Mouse (Mus musculus) fibroblast of lung, adult 2 months (primary cell): ENCODE results near the gene Cyp3a13.
"Not testable (repeated sequence)": the region's sequence is repeated elsewhere in the genome, so short reads cannot be mapped to it uniquely, and the experiment has no call there.

Source experiments
- DNase-seq: peaks from one replicate; pipeline ENCODE4 v3.0.0-alpha.2; 2011; ENCODE audit warnings: low read depth

Cyp3a13 gene

DNA sequence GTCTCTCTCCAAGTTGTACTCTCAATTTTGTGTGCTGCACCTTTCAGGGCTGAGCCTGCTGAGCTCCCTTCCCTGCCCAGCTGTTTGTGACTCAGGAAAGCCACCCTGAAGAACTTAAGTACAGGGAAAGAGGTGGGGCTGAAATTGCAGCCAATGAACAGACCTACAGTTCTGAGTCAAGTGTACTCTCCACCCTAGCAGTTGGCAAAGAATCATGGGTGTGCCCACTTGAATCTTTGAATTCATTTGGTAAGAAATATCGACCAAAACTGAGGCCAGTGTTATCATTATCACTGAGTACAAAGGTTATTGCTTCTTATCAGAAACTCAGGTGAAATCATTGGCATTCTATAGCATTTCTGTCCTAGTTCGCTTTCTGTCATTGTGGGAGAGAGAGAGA lies at the start of gene Cyp3a13:
Gene Cyp3a13 (minus strand): TSS at position 88 of the 400 bp plus-strand sequence.
- DNase-seq, result peak; percentile 4

DNA sequence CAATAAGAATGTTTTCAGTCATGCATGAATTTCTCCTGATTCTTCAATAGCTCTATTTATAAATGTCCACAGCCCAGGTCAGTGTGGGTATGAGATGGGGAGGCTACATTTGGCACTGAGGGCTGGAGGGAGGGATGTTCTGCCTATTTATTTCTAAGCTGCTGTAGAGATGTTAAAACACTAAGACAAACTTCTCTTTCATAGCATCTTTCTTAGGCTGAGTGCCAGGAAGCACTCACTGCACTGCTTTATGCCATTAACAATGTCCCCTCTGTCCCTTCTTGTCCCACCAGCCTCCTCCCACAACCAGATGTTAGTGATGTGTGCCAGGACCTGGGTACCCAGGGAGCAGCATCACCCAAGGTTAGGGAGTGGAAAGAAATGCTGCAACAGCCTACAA lies 45.1 kb upstream of the Cyp3a13 start:
- no peak for DNase-seq

DNA sequence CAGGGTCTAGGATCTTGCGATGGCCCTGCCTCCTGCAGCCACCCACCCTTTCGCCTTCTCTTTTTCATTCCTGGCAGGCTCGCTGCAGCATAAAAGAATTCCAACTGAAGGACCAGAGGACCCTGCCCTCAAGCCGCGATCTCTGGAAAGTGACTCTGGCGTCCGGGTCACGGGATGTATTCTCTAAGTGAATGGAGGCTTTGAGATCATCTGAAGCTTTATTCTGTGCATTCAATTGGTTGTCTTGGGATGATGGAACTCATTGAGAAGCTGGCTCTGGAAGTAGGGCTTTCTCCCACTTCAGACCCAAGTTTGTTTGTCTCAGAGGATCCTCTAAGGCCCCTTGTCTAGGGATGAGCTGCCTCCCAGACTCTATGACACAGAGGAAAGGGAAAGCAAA lies 41.5 kb upstream of the Cyp3a13 start, which contains the start of gene Gjc3:
Gene Gjc3 (minus strand): TSS at position 154 of the 400 bp plus-strand sequence.
- no peak for DNase-seq

DNA sequence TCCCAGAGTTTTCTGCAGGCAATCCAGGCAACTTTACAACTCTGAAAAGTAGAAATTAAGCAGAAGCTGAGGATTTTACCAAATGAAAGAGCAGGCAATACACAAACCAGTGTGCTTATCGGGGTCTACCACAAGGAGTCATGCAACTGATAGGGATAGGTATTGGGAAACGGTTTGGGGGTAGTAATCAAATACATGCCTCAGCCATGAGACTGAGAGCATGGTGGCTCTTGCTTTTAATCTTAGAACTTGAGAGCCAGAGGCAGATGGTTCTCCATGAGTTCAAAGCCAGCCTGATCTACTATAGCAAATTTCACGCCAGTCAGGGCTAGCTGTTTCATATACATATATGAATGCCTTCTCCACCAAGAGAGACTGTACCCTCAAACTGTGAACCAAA lies 35.0 kb upstream of the Cyp3a13 start:
- no peak for DNase-seq

DNA sequence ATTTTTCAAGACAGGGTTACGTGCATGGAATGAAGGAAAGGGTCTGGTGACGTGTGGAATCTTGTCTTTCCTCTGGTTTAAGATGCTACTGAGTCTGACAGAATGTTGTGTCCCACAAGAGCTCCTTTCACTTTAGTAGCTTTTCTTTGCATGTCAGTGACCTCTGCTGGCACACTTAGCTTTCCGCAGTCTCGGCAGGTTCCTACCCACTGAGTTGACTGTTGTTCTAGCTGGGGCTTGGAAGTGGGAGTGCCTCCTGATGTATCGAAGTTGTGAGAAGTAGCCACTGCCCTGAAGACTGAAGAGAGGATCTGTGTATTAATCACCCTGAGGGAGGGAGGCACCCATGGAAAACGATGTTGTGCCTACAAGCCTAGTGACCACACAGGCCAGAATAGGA lies 29.8 kb upstream of the Cyp3a13 start:
- no peak for DNase-seq

DNA sequence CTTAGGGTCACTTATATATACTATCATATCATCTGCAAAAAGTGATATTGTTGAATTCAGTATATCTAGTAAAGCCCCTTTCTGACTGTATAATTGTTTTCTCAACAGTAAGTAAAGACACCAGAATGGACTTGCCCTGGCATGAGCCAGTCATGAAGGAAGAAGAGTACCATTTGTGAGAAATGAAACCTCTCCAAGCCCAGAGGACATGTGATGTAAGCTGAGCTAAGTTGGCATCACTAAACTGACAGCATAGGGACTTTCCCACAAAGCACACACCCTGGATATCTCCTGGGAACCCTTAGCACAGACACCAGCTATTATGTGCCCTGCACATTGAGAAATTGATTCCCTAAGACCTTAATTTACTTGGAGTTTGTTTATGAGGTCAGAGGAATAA lies 25.9 kb upstream of the Cyp3a13 start:
- no peak for DNase-seq

DNA sequence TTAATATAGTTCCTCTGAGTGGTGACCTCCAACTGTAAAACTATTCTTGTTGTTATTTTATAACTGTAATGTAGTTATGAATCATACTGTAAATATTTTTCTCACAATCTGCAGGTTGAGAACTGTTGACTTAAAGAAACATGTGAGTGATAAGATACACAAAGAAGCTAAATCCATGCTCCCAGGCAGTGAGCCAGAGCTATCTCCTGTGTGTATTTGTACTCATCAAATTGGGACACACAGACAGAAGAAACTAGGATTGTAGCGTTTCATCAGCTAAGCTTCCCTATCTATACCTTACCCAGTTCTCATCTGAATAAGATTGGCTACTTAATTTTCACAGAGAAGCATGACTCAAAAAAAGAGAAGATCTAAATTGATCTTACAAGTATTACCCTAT lies 21.7 kb upstream of the Cyp3a13 start:
- no peak for DNase-seq

DNA sequence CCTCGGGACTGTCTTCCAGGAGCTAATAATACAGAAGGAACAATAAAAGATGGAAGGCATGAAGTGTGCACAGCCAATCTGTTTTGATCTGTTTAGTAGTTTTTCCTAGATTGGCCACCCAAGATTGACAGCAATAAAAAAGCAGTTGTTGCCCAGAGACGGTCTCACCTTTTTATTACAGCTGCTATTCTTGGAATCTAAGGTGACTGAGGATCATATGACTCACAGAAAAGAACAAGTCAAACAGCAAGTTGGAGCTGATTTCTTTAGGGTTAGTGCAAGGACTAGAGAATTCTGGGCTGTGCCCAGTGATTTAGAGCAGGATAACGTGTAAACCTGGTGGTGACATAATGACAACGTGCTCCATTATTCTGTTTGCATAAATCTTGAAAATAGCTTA lies 19.5 kb upstream of the Cyp3a13 start:
- DNase-seq, result no peak

DNA sequence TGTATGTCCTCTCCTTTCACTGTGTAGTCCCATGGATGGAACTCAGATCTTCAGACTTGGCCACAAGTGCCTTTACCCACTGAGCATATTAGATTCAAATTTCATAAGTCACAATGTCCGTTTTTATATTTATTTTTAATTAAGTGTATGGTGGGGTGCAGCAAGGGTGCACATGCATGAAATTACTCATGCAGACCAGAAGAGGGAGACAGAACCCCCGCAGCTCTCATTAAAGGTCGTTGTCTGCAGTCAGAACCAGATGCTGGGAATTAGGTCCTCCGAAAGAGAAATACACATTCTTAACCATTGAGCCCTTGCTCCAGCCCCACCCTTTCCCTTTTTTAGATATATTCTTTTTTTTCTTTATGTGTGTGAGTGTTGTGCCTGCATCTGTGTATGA lies 15.8 kb upstream of the Cyp3a13 start:
- no peak for DNase-seq

DNA sequence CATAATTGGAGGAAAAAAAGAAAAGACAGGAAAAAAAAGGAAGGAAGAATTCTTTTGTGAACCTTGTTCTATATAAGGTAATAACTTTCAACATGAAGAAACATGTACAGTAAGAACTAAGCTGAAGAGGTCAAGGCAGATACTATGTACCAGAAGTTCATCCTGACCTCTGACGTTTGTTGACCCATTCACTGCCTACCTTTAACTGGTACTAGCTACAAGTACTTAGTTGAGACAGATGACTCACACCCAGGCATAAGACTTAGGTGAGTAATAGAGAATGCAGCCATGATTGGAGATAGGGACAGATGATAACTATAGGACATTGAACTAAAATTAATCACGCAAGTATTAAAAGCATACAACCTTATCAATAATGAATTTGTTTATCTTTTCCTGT lies 15.1 kb upstream of the Cyp3a13 start:
- no peak for DNase-seq

DNA sequence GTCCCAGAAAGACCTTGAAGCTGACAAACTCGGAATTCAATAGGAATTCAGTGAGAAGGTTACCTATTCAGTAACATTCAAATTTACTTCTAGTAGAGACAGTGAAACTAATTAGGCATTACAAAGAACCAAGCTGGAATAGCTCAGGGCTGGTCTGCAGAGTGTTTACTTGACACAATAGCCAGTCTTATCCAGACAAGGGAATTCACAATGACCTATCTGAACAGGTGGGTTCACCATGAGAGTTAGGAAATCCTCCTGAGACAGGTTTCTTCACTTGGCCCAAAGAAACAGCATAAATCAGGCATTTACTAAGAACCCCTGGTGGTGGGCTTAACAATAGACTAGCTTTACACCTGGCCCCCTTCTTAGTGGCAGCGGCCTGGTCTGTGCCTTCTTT lies 12.5 kb upstream of the Cyp3a13 start:
- not testable (repeated sequence) for DNase-seq

DNA sequence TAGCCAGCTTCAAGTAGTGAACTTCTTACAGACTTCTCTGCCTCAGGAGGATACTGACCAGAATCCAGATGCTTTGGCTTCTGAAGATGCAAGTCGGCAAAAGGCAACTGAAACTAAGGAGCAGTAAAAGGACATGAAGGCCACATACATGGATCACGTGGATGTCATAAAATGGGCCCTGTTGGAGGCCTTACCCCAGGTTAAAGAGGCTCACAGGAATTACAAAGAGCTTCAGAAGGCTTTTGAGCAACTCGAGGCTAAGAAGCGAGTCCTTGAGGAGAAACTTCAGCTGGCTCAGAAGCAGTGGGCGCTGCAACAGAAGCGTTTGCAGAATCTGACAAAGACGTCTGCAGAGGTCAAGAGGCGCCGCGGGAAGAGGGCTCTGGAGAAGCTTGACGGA lies 7.0 kb upstream of the Cyp3a13 start:
- DNase-seq, result no peak

DNA sequence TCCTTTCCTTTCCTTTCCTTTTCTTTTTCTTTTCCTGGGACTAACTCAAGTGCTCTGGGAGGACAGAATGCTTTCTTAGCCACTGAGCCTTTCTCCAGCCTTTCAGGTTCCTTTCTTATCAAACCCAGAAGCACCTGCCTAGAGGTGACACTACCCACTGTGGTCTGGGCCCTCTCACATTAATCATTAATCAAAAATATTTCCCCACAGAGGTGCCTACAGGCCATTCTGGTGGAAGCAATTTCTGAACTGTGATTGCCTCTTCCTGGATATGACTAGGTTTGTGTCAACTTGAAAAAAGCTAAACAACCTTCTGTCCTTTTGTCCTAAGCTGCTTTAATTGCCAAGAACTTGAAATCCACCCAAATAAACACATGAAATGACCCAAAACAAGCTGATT lies 752 bp upstream of the Cyp3a13 start:
- no peak for DNase-seq

DNA sequence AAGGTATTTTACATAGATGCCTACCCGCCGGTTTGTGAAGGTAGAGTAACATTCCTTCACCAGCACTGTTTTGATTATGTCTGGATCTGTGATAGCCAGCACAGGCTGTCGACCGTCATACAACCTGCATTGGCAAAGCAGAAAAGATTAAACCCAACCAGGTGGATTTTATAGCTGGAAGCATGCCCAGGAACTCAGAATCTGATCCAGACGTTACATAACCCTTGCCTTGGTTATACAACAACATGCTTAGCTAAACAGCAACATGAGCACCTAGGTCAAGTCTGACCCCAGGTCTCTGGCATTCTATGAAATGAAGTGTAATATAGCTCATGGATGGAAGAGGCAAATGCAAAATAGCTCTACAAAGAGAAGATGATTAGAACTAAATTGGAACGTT lies 5.9 kb downstream of the Cyp3a13 start:
- no peak for DNase-seq

DNA sequence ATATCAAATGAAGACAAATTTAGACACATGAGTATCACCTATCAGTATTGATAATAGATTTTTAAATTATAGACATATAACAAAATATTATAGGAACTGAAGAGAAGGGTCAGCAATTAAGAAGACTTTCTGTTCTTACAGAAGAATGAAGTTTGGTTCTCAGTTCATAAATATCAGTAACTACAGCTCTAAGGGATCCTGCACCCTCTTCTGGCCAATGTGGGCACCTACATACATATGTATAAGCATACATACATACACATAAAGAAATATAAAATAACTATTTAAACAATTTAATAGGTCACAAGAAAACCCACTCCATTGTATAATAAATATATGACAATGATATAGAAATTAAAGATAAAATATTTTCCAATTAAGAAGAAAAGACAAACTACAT lies 6.9 kb downstream of the Cyp3a13 start:
- no peak for DNase-seq

DNA sequence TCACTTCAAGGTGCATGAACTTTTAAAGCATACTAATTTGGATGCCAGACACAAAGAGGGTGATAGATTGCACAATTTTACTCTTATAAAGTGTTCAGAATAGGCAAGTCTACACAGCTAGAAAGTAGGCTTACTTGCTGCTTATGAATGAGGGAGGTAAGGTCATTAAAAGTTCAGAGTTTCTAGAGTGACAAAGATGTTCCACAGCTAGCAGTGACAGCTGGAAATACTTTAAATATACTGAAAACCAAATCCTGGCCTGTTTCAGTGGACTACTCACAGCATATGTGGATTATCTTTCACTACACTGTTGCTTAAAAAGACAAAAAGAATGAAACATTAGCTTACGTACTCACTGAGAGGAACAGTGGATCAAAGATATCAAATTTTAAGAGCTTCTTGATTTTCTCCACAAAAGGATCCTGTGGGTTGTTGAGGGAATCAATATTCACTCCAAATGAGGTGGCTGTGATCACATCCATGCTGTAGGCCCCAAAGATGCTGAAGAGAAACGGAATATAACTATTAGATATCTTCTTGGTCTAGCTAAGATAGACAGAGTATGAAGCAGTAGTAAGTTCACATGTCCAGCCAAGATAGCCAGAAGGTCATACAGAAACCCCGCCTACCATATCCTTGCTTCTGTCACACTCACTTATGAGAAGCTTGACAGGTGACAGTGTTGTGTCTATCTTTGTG lies 11.7 kb downstream of the Cyp3a13 start:
- no peak for DNase-seq

DNA sequence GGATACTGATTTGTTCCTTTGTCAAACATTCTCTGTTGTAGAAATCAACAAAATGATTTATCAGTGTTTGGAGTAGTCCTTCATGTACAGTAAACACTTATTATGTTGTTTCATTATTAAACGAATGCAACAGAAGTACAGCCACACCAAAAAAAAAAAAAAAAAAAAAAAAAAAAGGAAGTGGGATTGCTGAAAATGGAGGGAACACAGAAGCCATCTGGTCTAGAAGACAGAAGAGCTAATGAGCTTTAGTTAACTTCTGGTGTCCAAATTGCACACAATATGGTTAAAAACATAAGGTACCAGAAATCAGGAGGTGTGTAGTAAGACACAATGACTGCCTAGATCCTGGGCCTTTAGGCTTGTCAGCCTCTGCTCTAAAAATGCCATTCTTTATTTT lies 23.6 kb downstream of the Cyp3a13 start:
- no peak for DNase-seq

DNA sequence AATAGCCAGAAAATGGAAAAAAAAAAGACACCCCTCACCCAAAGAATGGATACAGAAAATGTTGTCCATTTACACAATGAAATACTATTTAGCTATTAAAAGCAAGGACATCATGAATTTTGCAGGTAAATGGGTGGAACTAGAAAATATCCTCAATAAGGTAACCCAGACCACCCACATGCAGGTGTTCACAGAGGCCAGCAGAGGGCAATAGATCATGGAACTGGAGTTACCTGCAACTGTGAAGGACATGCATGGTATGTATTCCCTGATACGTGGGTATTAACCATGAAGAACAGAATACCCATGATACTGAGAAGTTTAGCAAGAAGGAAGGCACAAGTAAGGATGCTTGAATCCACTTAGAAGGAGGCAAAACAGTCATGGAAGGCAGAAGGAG lies 28.5 kb downstream of the Cyp3a13 start:
- DNase-seq, result no peak

DNA sequence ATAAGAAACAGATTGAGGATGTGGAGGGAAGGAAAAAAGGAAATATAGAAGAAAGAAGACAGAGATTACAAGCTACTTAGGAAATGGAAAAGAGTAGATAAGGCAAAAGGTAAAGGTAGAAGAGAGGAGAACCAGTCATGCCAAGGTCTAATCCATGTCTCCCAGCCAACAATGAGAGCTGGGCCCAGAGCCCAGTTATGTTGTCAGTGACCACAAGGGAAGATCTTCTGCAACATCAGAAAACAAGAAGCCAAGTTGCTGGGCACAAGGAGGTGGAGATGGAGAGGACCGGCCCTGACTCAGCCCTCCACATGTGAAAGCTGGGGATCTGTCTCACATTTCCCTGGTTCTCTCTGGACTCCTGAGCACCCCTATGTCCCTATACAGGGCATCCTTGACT lies 33.8 kb downstream of the Cyp3a13 start:
- no peak for DNase-seq

DNA sequence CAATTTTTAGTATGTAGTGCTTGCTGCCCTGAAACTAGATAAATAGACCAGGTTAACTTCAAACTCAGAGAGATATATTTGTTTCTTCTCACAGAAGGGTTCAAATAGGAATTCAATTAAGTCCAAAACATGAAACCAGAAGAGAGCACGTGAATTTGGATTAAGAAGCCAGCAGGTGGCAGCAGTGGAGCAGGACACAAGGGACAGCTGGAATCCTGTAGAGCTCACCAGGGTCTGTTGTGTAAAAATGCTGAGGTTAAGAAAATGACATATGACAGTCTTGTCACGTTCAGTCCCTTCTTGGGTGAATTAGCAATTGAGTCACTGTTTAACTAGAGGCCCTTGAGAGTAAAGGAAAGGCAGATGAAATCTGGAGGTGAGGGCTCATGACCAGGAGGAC lies 35.5 kb downstream of the Cyp3a13 start:
- DNase-seq, result peak; percentile 12

DNA sequence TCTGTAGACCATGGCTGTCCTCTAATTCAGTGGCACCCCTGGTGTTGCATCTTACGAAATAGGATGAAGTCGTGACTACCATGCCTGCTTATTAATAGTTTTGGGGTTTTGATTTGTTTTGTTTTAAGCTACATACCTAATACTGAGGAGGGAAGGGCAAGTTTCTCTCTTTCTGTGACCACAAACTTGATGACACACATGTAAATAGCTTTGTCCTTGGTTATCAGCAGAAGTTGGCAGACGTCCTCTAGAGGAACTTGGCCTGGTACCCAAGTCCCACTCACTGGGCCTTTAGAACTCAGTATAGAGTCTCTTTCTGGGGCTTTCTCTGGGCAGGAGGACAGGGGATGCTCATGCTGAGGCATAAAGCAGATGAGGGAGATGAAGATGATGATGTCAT lies 38.1 kb downstream of the Cyp3a13 start:
- no peak for DNase-seq

DNA sequence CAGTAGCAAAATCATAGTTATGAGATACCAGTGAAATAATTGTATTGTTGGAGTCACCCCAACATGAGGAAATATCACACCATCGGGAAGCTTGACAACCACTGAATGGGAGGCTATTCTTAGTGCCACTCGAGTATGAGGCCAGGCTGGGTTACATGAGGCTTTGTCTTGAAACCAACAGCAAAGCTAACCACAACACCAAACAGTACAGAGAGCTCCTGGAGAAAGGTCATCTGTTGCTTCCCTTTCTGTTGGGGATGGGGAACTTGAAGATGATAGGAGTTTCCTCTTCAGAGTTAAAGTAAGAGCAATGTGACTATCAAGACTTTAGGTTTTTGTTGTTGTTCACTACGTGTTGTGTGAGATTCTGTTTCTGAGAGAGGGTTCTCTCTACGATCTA lies 38.5 kb downstream of the Cyp3a13 start:
- DNase-seq, result no peak

DNA sequence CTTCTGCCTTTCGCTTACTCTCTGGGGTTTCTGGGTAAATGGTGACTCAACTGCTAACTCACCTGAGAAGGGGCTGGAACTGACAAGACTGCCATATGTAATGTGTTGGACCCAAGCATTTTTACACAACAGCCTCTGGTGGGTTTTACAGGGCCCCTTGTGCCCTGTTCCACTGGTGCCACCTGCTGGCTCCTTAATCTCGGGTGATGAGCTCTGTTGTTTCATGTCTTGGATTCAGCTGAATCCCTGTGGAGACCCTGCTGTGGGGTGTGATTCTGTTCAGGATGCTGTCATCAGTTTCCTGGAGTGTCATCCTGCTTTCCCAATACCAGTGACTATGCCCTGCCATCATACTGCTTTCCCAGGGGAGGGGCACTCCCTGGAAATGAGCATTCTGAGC lies 43.6 kb downstream of the Cyp3a13 start:
- DNase-seq, result no peak

DNA sequence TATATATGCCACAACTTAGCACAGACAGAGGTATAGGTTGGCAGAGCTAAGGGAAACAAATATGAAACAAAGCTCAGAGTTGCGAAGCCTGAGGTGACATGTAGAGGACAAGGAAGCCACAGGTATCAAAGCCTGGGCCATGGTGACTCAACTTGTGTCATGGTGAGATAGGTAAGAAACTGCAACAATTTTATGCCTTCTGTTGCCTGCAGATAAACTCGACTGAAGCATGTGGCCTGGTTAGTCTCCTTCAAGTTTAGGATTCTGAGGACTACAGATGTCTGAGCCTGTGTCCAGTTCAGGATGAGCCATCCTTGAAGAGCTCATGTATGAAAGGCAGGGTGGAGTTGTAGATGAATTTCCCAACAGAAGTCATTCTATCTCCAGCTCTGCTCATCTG lies 46.4 kb downstream of the Cyp3a13 start:
- no peak for DNase-seq

DNA sequence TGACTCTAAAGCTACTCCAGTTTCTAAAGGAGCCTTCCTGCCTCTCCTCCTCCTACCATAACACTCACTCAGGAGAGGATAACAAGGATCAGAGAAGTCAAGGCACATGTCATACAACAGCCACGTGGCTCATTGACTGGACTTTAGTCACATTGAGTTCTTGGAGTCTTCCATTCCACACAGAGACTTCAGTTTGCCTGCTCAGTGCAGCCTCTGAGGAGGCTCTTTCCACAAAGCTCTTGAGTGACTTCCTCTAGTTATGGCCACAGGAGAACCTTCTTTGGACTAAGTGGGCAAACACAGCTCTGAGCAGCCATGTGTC lies 49.1 kb downstream of the Cyp3a13 start:
- not testable (repeated sequence) for DNase-seq
